Mouse (Mus musculus) midbrain, embryonic 11.5 days (tissue): ENCODE results near the gene Tnik. TPM values are rescaled to one million over a fixed set of nuclear protein-coding genes. Genes with fewer than 3 reads are reported as not detected.

Experiments used
- ATAC-seq: fragments of 200-750 bp; cut with Nextera tagmentation; 2 replicates; pipeline ENCODE4 v1.8.0; 2017; ENCODE audit warnings: moderate TSS enrichment, moderate library complexity; ENCODE audit not compliant: low FRiP score
- DNase-seq: peaks from one replicate; pipeline ENCODE4 v3.0.0; 2015; ENCODE audit warnings: low spot score; ENCODE audit errors: missing footprints
- H3K27ac ChIP-seq: fragments of 300-500 bp; sonication (generic); 2 replicates; pipeline ENCODE4 v1.5.1; 2014; ENCODE audit warnings: low read depth, low read length
- H3K27me3 ChIP-seq: fragments of 300-500 bp; sonication (generic); 2 replicates; pipeline ENCODE4 v1.6.1; 2014; ENCODE audit warnings: mild to moderate bottlenecking, low read length, moderate library complexity, mixed read lengths; ENCODE audit not compliant: control insufficient read depth, insufficient read depth
- H3K36me3 ChIP-seq: fragments of 300-500 bp; sonication (generic); 2 replicates; pipeline ENCODE4 v1.6.1; 2014; ENCODE audit warnings: mild to moderate bottlenecking, low read length, moderate library complexity, mixed read lengths; ENCODE audit not compliant: control insufficient read depth, insufficient read depth
- H3K4me1 ChIP-seq: fragments of 300-500 bp; sonication (generic); 2 replicates; pipeline ENCODE4 v1.6.1; 2014; ENCODE audit warnings: low read length; ENCODE audit not compliant: control insufficient read depth, insufficient read depth
- H3K4me2 ChIP-seq: fragments of 300-500 bp; sonication (generic); 2 replicates; pipeline ENCODE4 v1.6.1; 2014; ENCODE audit warnings: mild to moderate bottlenecking, moderate library complexity
- H3K4me3 ChIP-seq: fragments of 300-500 bp; sonication (generic); 2 replicates; pipeline ENCODE4 v1.5.1; 2014; ENCODE audit warnings: low read depth, low read length
- H3K9ac ChIP-seq: fragments of 300-500 bp; sonication (generic); 2 replicates; pipeline ENCODE4 v1.6.1; 2014; ENCODE audit warnings: low read length
- H3K9me3 ChIP-seq: fragments of 300-500 bp; sonication (generic); 2 replicates; pipeline ENCODE4 v1.6.1; 2016; ENCODE audit warnings: low read length; ENCODE audit not compliant: control insufficient read depth
- WGBS: fragments of 180-500 bp; shearing (Covaris S2); extraction: QIAGEN DNeasy Blood & Tissue Kit; methylation state at CpG from one replicate; pipeline ENCODE4 v1.1.7; 2014; 5-methylcytosine and 5-hydroxymethylcytosine counted together
- polyA plus RNA-seq: library from polyadenylated mRNA; unstranded; fragments of >200 nt; fragmentation: Nextera tagmentation; extraction: Ambion mirVana; gene quantifications from 2 replicates; pipeline ENCODE4 v1.2.1, GENCODE M21; 2014

The Tnik gene
- polyA plus RNA-seq, 1 experiment from 2014 or later = 21.2 TPM

DNA sequence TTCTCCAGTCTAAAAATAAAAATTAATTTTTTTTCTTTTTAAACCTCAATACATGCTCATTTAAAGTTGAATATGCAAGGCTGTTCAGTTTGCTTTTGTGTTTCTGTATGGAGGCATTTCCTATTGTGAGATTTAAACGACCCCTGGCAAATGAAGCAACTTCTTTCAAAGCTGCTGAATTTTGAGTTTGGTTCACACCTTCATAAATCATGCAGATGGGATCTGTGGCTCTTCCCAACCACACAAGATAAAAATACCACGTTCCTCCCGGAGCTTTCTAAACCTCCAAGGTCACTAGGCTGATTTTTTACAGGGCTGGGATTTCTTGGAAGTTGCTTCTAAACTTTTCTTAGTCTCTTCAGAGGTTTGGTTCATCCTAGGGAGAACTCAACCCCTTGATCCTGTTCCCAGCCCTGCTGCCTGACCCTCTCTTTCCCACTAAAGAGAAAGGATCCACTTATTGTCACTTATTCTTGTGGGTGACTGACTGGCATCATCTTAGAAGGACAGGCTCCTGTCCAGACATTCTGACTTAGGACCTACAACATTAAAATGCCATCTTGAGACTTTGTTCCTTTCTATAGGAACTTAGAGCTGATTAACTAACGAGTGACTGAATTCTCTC, 260.6 kb downstream of the Tnik start:
- Histone ChIP-seq H3K4me1 (no peaks in the 10 kb centered on the region; the same call in 1 of the 2 replicates), H3K4me2 (no peak overlapping the region), H3K36me3 (no peaks in the 10 kb centered on the region), H3K27me3 (no peaks in the 10 kb centered on the region), H3K9ac (no peak overlapping the region), H3K4me3 (no peak overlapping the region), H3K27ac (no peak overlapping the region), H3K9me3 (no peaks in the 10 kb centered on the region)
- no peak for ATAC-seq
- 66% methylated on average over 4 of the region's 4 CpGs for WGBS
- no peak for DNase-seq

GRCm38 (mm10) chr3:28524562-28524961, 261.5 kb downstream of the Tnik start:
- WGBS = 86% methylated on average over 3 of the region's 3 CpGs
- ATAC-seq (no peak), DNase-seq (no peak)
- H3K4me1 ChIP-seq = no peaks in the 10 kb centered on the region; the same call in 1 of the 2 replicates
- no peak overlapping the region for H3K4me3 ChIP-seq
- no peak overlapping the region for H3K9ac ChIP-seq
- no peaks in the 10 kb centered on the region for H3K27me3 ChIP-seq
- H3K36me3 ChIP-seq = no peaks in the 10 kb centered on the region
- H3K9me3 ChIP-seq = no peaks in the 10 kb centered on the region
- no peak overlapping the region for H3K4me2 ChIP-seq
- H3K27ac ChIP-seq = no peak overlapping the region

GRCm38 (mm10) chr3:28526671-28527070, 263.7 kb downstream of the Tnik start:
- Histone ChIP-seq H3K27ac (no peak overlapping the region), H3K9me3 (no peaks in the 10 kb centered on the region), H3K27me3 (no peaks in the 10 kb centered on the region), H3K4me3 (no peak overlapping the region), H3K9ac (no peak overlapping the region), H3K4me1 (no peaks in the 10 kb centered on the region; the same call in 1 of the 2 replicates), H3K4me2 (no peak overlapping the region), H3K36me3 (no peaks in the 10 kb centered on the region)
- no peak for ATAC-seq
- 82% methylated on average over 2 of the region's 2 CpGs for WGBS
- DNase-seq = peak; percentile 61

- H3K9me3 ChIP-seq = no peaks in the 10 kb centered on the region
- 90% methylated on average over 4 of the region's 4 CpGs for WGBS
- H3K4me3 ChIP-seq = no peak overlapping the region
- peak; percentile 6 for DNase-seq
- no peak overlapping the region for H3K9ac ChIP-seq
- no peaks in the 10 kb centered on the region for H3K36me3 ChIP-seq
- no peak overlapping the region for H3K27ac ChIP-seq
- H3K27me3 ChIP-seq = no peaks in the 10 kb centered on the region
- no peak overlapping the region for H3K4me2 ChIP-seq
- H3K4me1 ChIP-seq = no peaks in the 10 kb centered on the region; the same call in 1 of the 2 replicates
- no peak for ATAC-seq
Observed at GRCm38 (mm10) chr3:28527231-28527630, 264.2 kb downstream of the Tnik start.

DNA sequence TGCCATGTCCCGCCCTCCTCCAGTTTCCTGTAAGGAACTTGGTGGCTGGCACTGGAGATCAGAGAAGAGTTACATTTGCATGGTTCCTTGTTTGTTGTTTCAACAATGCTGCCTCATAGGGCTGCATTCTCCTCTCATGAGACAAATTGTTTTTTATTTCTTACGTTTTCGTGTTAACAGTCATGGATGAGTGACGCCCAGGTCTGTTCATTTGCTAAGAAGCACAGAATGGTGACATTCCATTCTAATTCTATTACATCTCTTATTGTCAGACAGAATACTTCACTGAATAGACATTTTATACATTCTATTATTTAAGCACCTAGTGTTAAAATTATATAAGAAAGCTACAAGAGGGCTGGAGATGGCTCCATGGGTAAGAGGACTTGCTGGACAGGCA, 266.5 kb downstream of the Tnik start:
- no peak for ATAC-seq
- H3K4me2 ChIP-seq = no peak overlapping the region
- no peaks in the 10 kb centered on the region for H3K36me3 ChIP-seq
- no peak overlapping the region for H3K27ac ChIP-seq
- H3K27me3 ChIP-seq = no peaks in the 10 kb centered on the region
- DNase-seq = peak; percentile 66
- no peaks in the 10 kb centered on the region for H3K9me3 ChIP-seq
- no peak overlapping the region for H3K4me3 ChIP-seq
- 85% methylated on average over 4 of the region's 4 CpGs for WGBS
- no peak overlapping the region for H3K9ac ChIP-seq
- no peaks in the 10 kb centered on the region for H3K4me1 ChIP-seq

DNA sequence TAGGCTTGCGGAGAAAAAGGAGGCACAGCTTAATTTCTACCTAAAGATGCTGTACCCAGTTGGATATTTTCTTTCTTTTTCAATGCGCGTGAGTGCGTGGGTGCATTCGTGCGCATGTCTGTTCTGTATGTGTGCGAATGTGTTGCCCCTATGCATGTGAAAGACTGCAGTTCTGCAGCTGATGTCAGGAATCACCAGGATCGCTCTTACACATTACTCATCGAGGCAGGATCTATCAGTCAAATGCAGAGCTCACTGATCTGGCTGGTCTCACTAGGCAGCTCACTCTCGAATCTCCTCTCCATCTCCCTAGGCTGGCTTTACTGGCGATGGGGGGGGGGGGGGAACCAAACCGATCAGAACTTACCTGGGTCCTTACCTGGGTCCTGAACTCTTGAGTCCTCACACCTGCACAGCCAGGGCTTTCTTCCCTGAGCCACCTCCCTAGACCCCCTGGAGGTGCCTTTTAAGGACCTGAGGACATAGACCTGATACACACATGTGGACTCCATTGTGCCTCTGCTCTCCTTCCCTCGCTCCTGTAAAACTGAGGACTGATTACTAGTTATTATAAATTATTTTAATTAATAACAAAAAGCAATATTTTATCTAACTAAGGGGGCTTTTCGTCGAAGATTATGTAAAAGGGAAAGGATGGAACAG, 268.4 kb downstream of the Tnik start:
- DNase-seq (peak; percentile 59), ATAC-seq (no peak)
- Histone ChIP-seq H3K4me1 (no peaks in the 10 kb centered on the region), H3K4me2 (no peak overlapping the region), H3K36me3 (no peaks in the 10 kb centered on the region), H3K9me3 (no peaks in the 10 kb centered on the region), H3K27ac (no peak overlapping the region), H3K4me3 (no peak overlapping the region), H3K27me3 (no peaks in the 10 kb centered on the region), H3K9ac (no peak overlapping the region)
- WGBS = 73% methylated on average over 15 of the region's 15 CpGs

- no peak overlapping the region for H3K9ac ChIP-seq
- no peaks in the 10 kb centered on the region for H3K36me3 ChIP-seq
- no peaks in the 10 kb centered on the region for H3K4me1 ChIP-seq
- 90% methylated on average over 7 of the region's 7 CpGs for whole genome bisulfite sequencing
- no peak overlapping the region for H3K4me3 ChIP-seq
- H3K4me2 ChIP-seq = no peak overlapping the region
- H3K9me3 ChIP-seq = no peaks in the 10 kb centered on the region
- H3K27me3 ChIP-seq = no peaks in the 10 kb centered on the region
- ATAC-seq (no peak), DNase-seq (no peak)
- H3K27ac ChIP-seq = no peak overlapping the region
Observed at GRCm38 (mm10) chr3:28532666-28533065, 269.7 kb downstream of the Tnik start.

DNA sequence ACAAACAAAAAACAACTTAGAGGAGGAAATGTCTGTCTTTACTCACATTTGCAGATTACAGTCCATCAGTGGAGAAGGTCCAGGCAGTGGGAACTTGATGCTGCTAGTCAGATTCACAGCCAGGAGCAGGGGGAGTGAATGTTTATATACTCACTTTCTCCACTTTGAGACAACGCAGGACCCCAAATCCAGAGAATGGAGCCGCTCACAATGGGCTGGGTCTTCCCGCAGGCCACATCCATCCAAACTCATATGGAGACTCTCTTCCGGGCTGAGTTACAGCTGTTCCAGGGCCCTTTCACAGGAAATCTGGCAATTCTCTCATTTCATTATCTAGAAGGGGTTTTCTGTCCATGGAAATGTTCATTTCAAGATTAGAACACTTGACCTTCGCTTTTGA, 277.1 kb downstream of the Tnik start:
- Histone ChIP-seq H3K9me3 (no peaks in the 10 kb centered on the region), H3K4me2 (no peak overlapping the region), H3K27me3 (no peaks in the 10 kb centered on the region), H3K4me3 (no peak overlapping the region), H3K9ac (no peak overlapping the region), H3K27ac (no peak overlapping the region), H3K36me3 (no peaks in the 10 kb centered on the region), H3K4me1 (no peaks in the 10 kb centered on the region)
- WGBS = 84% methylated on average over 5 of the region's 5 CpGs
- ATAC-seq = no peak
- no peak for DNase-seq

DNA sequence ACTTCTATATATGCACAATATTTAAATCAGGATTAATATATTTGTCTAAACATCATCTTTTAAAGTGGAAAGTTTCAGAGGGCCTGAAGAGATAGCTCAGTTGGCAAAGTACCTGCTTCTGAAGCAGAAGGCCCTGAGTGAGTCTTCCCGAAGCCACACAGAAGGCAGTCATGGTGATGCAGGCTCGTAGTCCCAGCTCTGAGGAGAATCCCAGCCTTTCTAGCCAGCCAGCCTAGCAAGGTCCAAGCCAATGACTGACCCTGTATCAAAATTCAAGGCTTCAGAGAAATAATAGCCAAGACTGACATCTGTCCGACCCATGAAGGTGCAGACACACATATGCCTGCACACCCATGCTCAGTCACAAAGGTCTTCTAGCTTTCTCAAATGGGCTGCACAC, 279.9 kb downstream of the Tnik start:
- DNase-seq = no peak
- Histone ChIP-seq H3K4me2 (no peak overlapping the region), H3K36me3 (no peaks in the 10 kb centered on the region), H3K4me1 (no peaks in the 10 kb centered on the region), H3K27ac (no peak overlapping the region), H3K4me3 (no peak overlapping the region), H3K27me3 (no peaks in the 10 kb centered on the region), H3K9ac (no peak overlapping the region), H3K9me3 (no peaks in the 10 kb centered on the region)
- no peak for ATAC-seq
- WGBS = 96% methylated on average over 3 of the region's 3 CpGs
